Mouse (Mus musculus): Measurements from ENCODE around the gene Slc25a22. TPM values are rescaled to one million over a fixed set of nuclear protein-coding genes. Genes with fewer than 3 reads are reported as not detected.

The Slc25a22 gene
- total RNA-seq, 2 experiments from 2014 or later: 281 to 341 TPM

GRCm38 (mm10) chr7:141436523-141436892 is 1.2 kb downstream of the Slc25a22 start:
- no peak for DNase-seq (ENCODE audit: low spot score in 2 of 2)

DNA sequence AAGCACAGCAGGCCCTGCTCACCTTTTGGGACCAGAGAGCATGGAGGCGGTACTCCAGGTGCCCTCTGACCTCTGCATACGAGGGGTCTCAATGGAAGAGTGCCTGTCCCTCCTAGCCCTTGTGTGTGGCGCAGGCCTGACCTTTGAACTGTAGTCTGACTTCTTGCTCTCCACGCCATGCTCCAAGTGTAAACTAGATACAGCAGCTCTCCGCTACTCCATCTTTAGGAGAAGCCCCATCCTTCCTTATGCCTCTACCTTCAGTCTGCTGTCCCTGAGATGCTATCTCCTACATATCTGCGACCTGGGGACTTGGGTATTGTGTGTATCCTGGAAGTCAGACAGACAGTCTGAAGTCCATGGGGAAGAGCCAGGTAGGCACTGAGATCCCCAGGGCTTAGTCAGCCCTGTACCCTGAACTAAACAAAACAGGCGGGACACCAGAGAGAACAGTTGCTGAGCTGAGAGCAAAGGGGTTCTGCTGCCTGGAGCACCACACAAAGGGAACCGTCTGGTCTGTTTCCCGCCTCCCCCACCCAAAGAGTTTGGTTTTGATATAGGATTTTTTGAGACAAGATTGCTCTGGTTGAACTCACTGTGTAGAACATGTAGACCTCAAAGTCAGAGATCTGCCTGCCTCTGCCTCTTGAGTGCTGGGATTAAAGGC is 1.7 kb downstream of the Slc25a22 start:
- DNase-seq (ENCODE audit: low spot score in 2 of 2): no peak

DNA sequence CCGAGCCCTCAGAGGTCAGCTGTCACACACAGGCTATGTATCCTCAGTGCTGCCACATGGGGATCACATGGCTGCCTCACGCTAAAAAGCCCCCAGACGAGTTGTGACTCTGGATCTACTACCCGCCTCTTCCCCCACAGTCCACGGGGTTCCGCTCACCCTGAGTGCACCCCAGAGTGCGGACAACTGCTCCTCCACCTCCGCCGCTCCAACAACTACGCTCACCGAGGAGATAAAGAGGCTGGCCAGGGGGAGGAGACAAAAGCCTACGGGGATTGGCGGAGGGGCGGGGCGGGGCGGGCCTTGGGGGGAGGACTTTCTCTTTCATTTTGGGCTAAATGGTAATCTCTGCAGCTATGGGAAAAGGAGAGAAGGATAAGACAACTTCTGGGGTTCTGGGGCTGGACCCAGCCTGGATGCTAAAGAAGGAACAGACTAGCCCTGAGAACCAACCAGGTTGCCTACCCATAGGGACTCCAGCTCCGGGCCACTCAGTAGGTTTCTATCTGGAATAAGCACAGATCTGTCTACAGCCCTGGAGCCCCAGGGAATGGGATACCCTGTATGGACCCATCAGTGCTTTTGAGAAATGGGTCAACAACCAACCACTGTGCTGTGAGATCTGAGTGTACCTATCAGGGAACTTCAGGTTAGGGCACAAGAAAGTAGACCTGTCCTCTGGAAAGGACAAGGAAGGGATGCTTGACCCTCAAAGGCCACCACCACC is 2.4 kb downstream of the Slc25a22 start:
- DNase-seq (ENCODE audit: low spot score in 2 of 2): peak in 1 of 2 experiments; percentile 50

DNA sequence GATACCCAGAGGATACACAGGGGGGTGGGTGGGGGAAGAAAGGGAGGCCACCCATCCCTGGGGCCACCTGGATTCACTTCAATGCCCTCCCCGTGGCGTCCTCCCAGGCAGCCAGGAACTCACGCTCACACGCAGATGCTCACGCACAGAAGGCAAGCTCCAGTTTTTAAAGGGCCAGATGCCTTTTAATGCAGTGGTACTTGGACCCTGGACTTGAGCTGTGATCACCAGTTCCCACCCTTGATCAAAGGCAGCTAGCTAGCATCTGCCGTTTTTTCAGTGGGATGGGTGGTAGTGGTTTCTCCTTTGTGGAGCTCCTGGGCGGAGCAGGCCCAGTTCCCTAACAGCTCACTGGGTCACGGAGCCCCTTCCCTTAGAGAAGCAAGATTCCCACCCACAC is 3.2 kb downstream of the Slc25a22 start:
- peak; percentile 59 to 69 for DNase-seq (ENCODE audit: low spot score in 2 of 2)

- no peak for DNase-seq (ENCODE audit: low spot score in 2 of 2)
Measured at GRCm38 (mm10) chr7:141433517-141434400, 3.9 kb downstream of the Slc25a22 start.

DNA sequence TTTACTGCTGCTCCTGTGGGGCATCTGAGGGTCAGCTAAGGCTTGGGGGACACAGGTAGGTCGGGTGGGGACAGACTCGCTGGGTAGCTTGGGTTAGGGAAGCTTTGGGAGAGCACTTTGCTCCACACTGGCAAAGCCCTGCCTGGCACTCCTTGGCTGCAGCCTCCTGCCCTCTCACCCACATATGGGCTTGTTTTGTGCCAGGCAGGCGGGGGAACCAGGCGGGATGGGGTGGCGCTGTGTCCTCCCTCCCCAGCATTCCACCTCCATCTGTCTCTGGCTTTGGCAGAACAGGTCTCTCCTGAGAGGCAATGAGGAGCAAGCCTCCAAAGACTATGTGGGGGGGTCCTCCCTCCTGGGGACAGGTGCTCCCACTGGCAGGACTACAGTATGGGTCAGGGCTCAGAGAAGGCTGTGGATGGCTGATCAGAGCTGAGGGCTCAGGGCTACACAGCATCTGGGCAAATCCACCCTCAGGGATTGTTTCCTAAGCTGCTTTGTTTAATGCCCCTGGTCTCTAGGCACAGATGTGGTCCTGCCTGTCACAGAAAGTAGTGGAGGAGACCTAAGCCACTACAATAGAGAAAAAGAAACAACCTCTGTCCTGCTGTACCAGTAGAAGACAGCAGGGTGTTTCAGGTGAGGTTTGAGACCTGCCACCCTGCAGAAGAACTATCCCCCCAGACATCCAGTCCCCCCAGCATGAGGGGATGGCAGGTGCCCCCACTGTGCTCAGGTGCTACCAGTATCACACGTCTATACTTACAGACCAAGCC is 4.8 kb downstream of the Slc25a22 start:
- no peak for DNase-seq (ENCODE audit: low spot score in 2 of 2)

GRCm38 (mm10) chr7:141432186-141432611 is 5.5 kb downstream of the Slc25a22 start:
- no peak for DNase-seq (ENCODE audit: low spot score in 2 of 2)

GRCm38 (mm10) chr7:141431434-141432185 is 6.1 kb downstream of the Slc25a22 start:
- no peak for DNase-seq (ENCODE audit: low spot score in 2 of 2)

DNA sequence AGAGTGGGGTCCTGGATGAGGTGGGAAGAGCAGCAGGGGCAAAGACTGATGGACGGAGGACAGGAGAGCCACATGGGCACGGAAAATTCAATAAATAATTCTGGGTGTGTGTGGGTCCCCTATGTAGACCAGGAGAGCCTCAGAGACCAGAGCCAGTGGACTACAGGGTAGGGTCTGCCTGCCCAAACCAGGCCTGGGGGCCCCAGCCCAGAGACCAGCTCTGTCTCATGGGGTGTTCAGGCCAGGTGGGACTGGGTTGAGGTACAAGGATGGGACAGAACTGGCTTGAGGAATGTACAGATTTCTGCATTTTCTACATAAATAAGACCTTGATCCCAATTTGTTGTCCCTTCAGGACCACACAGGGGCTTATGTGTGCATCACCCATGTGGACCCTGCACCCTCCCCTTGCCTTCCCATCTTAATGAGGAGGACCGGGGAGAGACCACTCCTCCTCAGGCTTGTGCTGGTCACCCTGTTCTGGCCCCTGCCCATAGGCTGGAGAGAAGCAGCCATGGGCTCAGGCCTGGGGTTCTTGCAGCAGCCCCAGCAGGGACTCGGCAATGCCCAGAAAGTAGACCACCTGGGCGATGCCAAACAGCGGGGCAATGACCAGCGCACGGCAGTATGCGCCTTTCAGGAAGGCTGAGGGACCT is 7.0 kb downstream of the Slc25a22 start:
- no peak for DNase-seq (ENCODE audit: low spot score in 2 of 2)

DNA sequence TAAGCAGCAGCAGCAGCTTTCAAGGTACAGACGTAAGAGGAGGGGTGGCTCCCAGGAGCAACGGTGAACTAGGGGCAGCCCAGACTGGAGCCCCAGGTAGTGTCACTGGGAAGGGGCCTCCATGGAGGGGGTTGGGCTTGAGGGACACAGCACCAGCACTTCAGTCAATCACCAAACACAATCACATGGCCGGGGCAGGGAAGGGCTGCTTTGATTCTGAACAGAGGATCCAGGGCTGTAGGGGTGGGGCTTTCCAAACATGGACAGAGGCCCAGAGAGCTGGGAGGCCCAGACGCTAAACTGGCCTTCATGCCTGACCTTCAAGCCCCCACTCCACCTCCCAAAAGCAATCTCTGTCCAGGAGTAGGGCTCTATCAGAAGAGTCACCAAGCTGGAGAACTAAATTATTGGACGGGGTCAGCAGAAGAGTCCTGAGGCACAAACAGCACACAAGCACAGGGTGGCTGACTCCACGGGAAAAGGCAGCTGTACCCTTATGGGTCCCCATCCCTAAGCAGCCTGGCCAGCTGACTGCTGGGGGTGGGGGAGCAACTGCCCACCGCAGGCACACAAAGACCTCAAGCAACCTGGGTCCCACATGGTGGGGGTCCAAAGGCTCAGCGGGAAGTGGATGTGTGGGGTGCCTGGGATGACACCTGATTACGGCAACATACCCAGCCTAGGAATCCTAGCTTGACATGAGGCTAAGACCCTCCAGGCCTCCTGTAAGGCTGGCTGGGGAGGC is 7.7 kb downstream of the Slc25a22 start:
- no peak for DNase-seq (ENCODE audit: low spot score in 2 of 2)

DNA sequence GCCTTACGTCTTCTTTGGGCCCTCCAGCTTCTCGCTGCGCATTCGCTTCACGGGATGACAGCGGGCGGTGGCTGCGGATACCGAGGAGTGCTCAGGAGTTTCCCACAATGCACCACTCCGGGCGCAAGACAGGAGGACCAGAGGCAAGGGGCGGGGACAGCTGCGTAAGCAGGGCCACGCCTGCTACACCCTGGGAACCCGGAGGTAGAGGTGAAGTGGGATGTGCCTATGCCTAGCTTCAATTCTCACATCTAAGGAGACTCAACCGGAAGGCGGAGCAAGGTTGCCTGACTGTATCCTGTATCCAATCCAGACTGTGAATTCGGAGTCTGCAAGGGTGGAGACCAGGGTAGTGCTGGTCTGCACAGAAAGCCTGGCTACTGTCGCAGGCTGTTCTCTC is 8.4 kb downstream of the Slc25a22 start, which contains the start of gene Cend1:
Gene Cend1, minus strand, starts transcription at position 182 of the 400 bp plus-strand sequence.
- DNase-seq (ENCODE audit: low spot score in 2 of 2): peak; percentile 71 to 79

DNA sequence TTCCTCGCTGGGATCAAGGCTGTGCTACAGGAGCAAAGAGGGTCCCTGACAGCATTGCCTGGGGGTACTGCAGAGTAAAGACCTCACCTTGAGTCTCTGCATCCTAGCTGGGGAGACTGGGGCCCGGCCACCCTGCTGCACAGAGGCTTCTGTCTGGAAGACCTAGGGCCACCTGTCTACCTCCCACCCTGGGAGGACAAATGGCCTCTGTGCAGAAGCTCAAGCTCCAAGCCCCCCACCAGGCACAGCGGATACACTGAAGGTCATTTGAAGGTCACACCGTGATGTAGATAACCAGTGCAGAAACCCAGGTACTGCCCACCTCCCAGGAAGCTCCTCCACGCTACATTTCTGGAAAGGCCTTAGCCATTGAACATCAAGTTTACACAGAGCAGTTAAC is 9.0 kb downstream of the Slc25a22 start:
- no peak for DNase-seq (ENCODE audit: low spot score in 2 of 2)

DNA sequence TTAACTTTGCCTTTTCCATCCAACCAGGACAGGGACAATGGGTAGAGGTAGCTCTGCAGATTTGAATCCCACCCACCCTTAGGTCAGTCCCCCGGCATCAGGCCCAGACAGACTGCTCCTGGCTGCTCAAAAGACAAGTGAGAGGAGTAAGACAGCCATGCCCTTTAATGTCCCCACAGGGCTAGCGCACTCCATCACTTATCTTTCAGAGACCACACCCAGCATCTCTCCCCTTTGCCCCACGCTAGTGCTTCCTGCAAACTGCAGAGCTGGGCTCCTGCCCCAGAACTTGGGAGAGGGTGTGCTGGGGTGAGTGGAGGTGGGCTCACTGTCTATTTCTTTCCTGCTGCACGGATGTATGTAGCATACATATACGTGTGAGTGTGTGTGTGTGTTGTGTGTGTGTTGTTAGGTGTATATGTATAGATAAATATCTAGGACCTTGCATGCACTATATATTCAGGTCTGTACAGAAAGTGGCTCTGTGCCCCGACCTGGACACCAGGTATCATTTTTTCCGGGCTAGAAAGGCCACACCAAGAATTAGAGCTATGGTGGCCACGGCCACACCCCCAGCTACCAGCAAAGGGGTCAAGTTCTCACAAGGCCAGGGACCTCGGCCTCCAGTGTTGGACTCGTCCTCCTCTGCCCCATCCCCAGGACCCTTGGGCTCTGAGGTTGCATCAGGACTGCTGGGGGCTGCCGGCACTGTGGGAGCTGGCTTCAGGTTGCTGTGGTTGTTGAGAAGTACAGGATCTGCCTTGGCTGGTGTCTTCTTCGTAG is 10.6 kb downstream of the Slc25a22 start:
- no peak for DNase-seq (ENCODE audit: low spot score in 2 of 2)

GRCm38 (mm10) chr7:141423811-141424210 is 13.9 kb downstream of the Slc25a22 start:
- DNase-seq (ENCODE audit: low spot score in 2 of 2): no peak

GRCm38 (mm10) chr7:141420030-141420702 is 17.5 kb downstream of the Slc25a22 start:
- DNase-seq (ENCODE audit: low spot score in 2 of 2): no peak

- peak; percentile 56 to 68 for DNase-seq (ENCODE audit: low spot score in 2 of 2)
Measured at GRCm38 (mm10) chr7:141418970-141419369, 18.7 kb downstream of the Slc25a22 start.

Data from layer of hippocampus, postnatal 10 days (tissue).